Mouse (Mus musculus) midbrain, embryonic 15.5 days (tissue): ENCODE data around the gene Nsun2. TPM values are rescaled to one million over a fixed set of nuclear protein-coding genes. Genes with fewer than 3 reads are reported as not detected.

Source experiments
- ATAC-seq: fragments of 200-750 bp; cut with Nextera tagmentation; replicated peaks from 2 replicates; pipeline ENCODE4 v1.8.0; 2017; ENCODE audit warnings: moderate TSS enrichment
- H3K27ac ChIP-seq: fragments of 300-500 bp; sonication (generic); 2 replicates; pipeline ENCODE4 v1.5.1; 2015; ENCODE audit warnings: mild to moderate bottlenecking, inconsistent platforms
- H3K27me3 ChIP-seq: fragments of 300-500 bp; sonication (generic); replicated peaks from 2 replicates; pipeline ENCODE4 v1.6.1; 2015; ENCODE audit warnings: inconsistent platforms
- H3K36me3 ChIP-seq: fragments of 300-500 bp; sonication (generic); replicated peaks from 2 replicates; pipeline ENCODE4 v1.6.1; 2015; ENCODE audit warnings: inconsistent platforms
- H3K4me1 ChIP-seq: fragments of 300-500 bp; sonication (generic); 2 replicates; pipeline ENCODE4 v1.6.1; 2015; ENCODE audit warnings: inconsistent platforms
- H3K4me2 ChIP-seq: fragments of 300-500 bp; sonication (generic); 2 replicates; pipeline ENCODE4 v1.6.1; 2015; ENCODE audit warnings: inconsistent platforms, mild to moderate bottlenecking, moderate library complexity
- H3K4me3 ChIP-seq: fragments of 300-500 bp; sonication (generic); 2 replicates; pipeline ENCODE4 v1.5.1; 2015; ENCODE audit warnings: mild to moderate bottlenecking, inconsistent platforms
- H3K9ac ChIP-seq: fragments of 300-500 bp; sonication (generic); 2 replicates; pipeline ENCODE4 v1.6.1; 2015; ENCODE audit warnings: mild to moderate bottlenecking, inconsistent platforms
- H3K9me3 ChIP-seq: fragments of 300-500 bp; sonication (generic); 2 replicates; pipeline ENCODE4 v1.6.1; 2016; ENCODE audit warnings: inconsistent platforms
- WGBS: fragments of 180-500 bp; shearing (Covaris S2); methylation state at CpG from one replicate; pipeline ENCODE4 v1.1.7; 2015; ENCODE audit warnings: mixed read lengths; 5-methylcytosine and 5-hydroxymethylcytosine counted together
- polyA plus RNA-seq: library from polyadenylated mRNA; unstranded; fragments of >200 nt; fragmentation: Nextera tagmentation; extraction: Ambion mirVana; gene quantifications from 2 replicates; pipeline ENCODE4 v1.2.1, GENCODE M21; 2015

The Nsun2 gene
- polyA plus RNA-seq, 1 experiment from 2014 or later, result 72.0 TPM

- no peaks in the 10 kb centered on the region for H3K27me3 ChIP-seq
- no peaks in the 10 kb centered on the region for H3K9me3 ChIP-seq
- H3K9ac ChIP-seq, result no peak overlapping the region
- H3K4me2 ChIP-seq, result no peak overlapping the region
- 92% methylated on average over 3 of the region's 3 CpGs for WGBS
- H3K4me1 ChIP-seq, result no peaks in the 10 kb centered on the region
- ATAC-seq, result no peak
- no peak overlapping the region for H3K27ac ChIP-seq
- peaks cover 42% of the 10 kb centered on the region for H3K36me3 ChIP-seq
- no peak overlapping the region for H3K4me3 ChIP-seq
These were observed 102.8 kb downstream of the Nsun2 start for GRCm38 (mm10) chr13:69636375-69636774.

- ATAC-seq, result no peak
- Histone ChIP-seq H3K36me3 (peaks cover 39% of the 10 kb centered on the region), H3K4me3 (no peak overlapping the region), H3K9ac (no peak overlapping the region), H3K4me1 (no peaks in the 10 kb centered on the region), H3K4me2 (no peak overlapping the region), H3K27me3 (no peaks in the 10 kb centered on the region), H3K9me3 (no peaks in the 10 kb centered on the region), H3K27ac (no peak overlapping the region)
- 93% methylated on average over 6 of the region's 6 CpGs for WGBS
These were observed 103.3 kb downstream of the Nsun2 start for GRCm38 (mm10) chr13:69636816-69637215.

GRCm38 (mm10) chr13:69637657-69638056 is 104.1 kb downstream of the Nsun2 start:
- 88% methylated on average over 9 of the region's 9 CpGs for WGBS
- ATAC-seq, result no peak
- no peak overlapping the region for H3K4me3 ChIP-seq
- H3K9me3 ChIP-seq, result no peaks in the 10 kb centered on the region
- H3K36me3 ChIP-seq, result peaks cover 31% of the 10 kb centered on the region
- no peak overlapping the region for H3K9ac ChIP-seq
- no peak overlapping the region for H3K27ac ChIP-seq
- H3K4me2 ChIP-seq, result no peak overlapping the region
- H3K4me1 ChIP-seq, result no peaks in the 10 kb centered on the region
- H3K27me3 ChIP-seq, result no peaks in the 10 kb centered on the region

- Histone ChIP-seq H3K27me3 (no peaks in the 10 kb centered on the region), H3K4me2 (no peak overlapping the region), H3K9me3 (no peaks in the 10 kb centered on the region), H3K27ac (no peak overlapping the region), H3K4me3 (no peak overlapping the region), H3K36me3 (peaks cover 29% of the 10 kb centered on the region), H3K4me1 (no peaks in the 10 kb centered on the region), H3K9ac (no peak overlapping the region)
- no peak for ATAC-seq
- 86% methylated on average over 6 of the region's 6 CpGs for WGBS
These were observed 104.6 kb downstream of the Nsun2 start for GRCm38 (mm10) chr13:69638108-69638626.

- Histone ChIP-seq H3K4me3 (no peak overlapping the region), H3K9me3 (no peaks in the 10 kb centered on the region), H3K9ac (no peak overlapping the region), H3K4me1 (no peaks in the 10 kb centered on the region), H3K27me3 (no peaks in the 10 kb centered on the region), H3K4me2 (no peak overlapping the region), H3K27ac (no peak overlapping the region), H3K36me3 (peaks cover 19% of the 10 kb centered on the region)
- WGBS, result 89% methylated on average over 5 of the region's 5 CpGs
- ATAC-seq, result no peak
These were observed 105.7 kb downstream of the Nsun2 start for GRCm38 (mm10) chr13:69639251-69639650.

- ATAC-seq, result no peak
- no peak overlapping the region for H3K27ac ChIP-seq
These were observed 106.6 kb downstream of the Nsun2 start for GRCm38 (mm10) chr13:69640126-69640525.

GRCm38 (mm10) chr13:69640541-69640940 is 107.0 kb downstream of the Nsun2 start:
- H3K4me1 ChIP-seq, result no peaks in the 10 kb centered on the region
- no peak overlapping the region for H3K9ac ChIP-seq
- ATAC-seq, result no peak
- no peak overlapping the region for H3K4me2 ChIP-seq
- H3K36me3 ChIP-seq, result peaks cover 7% of the 10 kb centered on the region
- no peaks in the 10 kb centered on the region for H3K27me3 ChIP-seq
- H3K27ac ChIP-seq, result no peak overlapping the region
- H3K9me3 ChIP-seq, result no peaks in the 10 kb centered on the region
- WGBS, result 82% methylated on average over 4 of the region's 4 CpGs
- no peak overlapping the region for H3K4me3 ChIP-seq

More at GRCm38 (mm10) chr13:69640126-69640525, 106.6 kb downstream of the Nsun2 start:
- Histone ChIP-seq H3K4me2 (no peak overlapping the region), H3K9ac (no peak overlapping the region), H3K4me3 (no peak overlapping the region), H3K4me1 (no peaks in the 10 kb centered on the region), H3K27me3 (no peaks in the 10 kb centered on the region), H3K9me3 (no peaks in the 10 kb centered on the region), H3K36me3 (peaks cover 11% of the 10 kb centered on the region)
- 94% methylated on average over 4 of the region's 4 CpGs for WGBS

GRCm38 (mm10) chr13:69641017-69641416 is 107.5 kb downstream of the Nsun2 start:
- Histone ChIP-seq H3K9ac (no peak overlapping the region), H3K4me3 (no peak overlapping the region), H3K27ac (no peak overlapping the region), H3K27me3 (no peaks in the 10 kb centered on the region), H3K4me2 (no peak overlapping the region), H3K36me3 (peaks cover 3% of the 10 kb centered on the region; the same call in 1 of the 2 replicates), H3K4me1 (no peaks in the 10 kb centered on the region), H3K9me3 (no peaks in the 10 kb centered on the region)
- no peak for ATAC-seq
- 95% methylated on average over 3 of the region's 3 CpGs for WGBS

- ATAC-seq, result no peak
- Histone ChIP-seq H3K4me1 (no peaks in the 10 kb centered on the region), H3K9me3 (no peaks in the 10 kb centered on the region), H3K4me3 (no peak overlapping the region), H3K9ac (no peak overlapping the region), H3K27me3 (no peaks in the 10 kb centered on the region), H3K27ac (no peak overlapping the region), H3K36me3 (no peaks in the 10 kb centered on the region; the same call in 1 of the 2 replicates), H3K4me2 (no peak overlapping the region)
- 80% methylated on average over 5 of the region's 5 CpGs for WGBS
These were observed 109.2 kb downstream of the Nsun2 start for GRCm38 (mm10) chr13:69642656-69643216.

GRCm38 (mm10) chr13:69643937-69644336 is 110.4 kb downstream of the Nsun2 start:
- no peak overlapping the region for H3K9ac ChIP-seq
- no peaks in the 10 kb centered on the region for H3K27me3 ChIP-seq
- H3K4me2 ChIP-seq, result no peak overlapping the region
- 92% methylated on average over 2 of the region's 2 CpGs for WGBS
- H3K4me1 ChIP-seq, result no peaks in the 10 kb centered on the region
- H3K36me3 ChIP-seq, result no peaks in the 10 kb centered on the region; the same call in 1 of the 2 replicates
- no peak overlapping the region for H3K4me3 ChIP-seq
- H3K27ac ChIP-seq, result no peak overlapping the region
- H3K9me3 ChIP-seq, result no peaks in the 10 kb centered on the region
- ATAC-seq, result no peak

GRCm38 (mm10) chr13:69644427-69645166 is 111.1 kb downstream of the Nsun2 start:
- H3K36me3 ChIP-seq, result no peaks in the 10 kb centered on the region; the same call in 1 of the 2 replicates
- H3K4me2 ChIP-seq, result no peak overlapping the region
- no peaks in the 10 kb centered on the region for H3K27me3 ChIP-seq
- no peak overlapping the region for H3K9ac ChIP-seq
- no peak overlapping the region for H3K4me3 ChIP-seq
- H3K9me3 ChIP-seq, result no peaks in the 10 kb centered on the region
- 84% methylated on average over 13 of the region's 13 CpGs for WGBS
- no peaks in the 10 kb centered on the region for H3K4me1 ChIP-seq
- no peak overlapping the region for H3K27ac ChIP-seq
- no peak for ATAC-seq

GRCm38 (mm10) chr13:69645694-69646423 is 112.3 kb downstream of the Nsun2 start:
- no peak; the same call in 1 of the 2 replicates for ATAC-seq
- H3K9ac ChIP-seq, result no peak overlapping the region
- no peak overlapping the region for H3K4me2 ChIP-seq
- H3K9me3 ChIP-seq, result no peaks in the 10 kb centered on the region
- no peaks in the 10 kb centered on the region for H3K36me3 ChIP-seq
- H3K4me3 ChIP-seq, result no peak overlapping the region
- H3K27me3 ChIP-seq, result no peaks in the 10 kb centered on the region
- no peaks in the 10 kb centered on the region for H3K4me1 ChIP-seq
- H3K27ac ChIP-seq, result no peak overlapping the region
- WGBS, result 64% methylated on average over 13 of the region's 13 CpGs
